Mouse (Mus musculus) kidney, postnatal 0 days (tissue): ENCODE data around the gene Tshr. TPM values are rescaled to one million over a fixed set of nuclear protein-coding genes. Genes with fewer than 3 reads are reported as not detected.

ENCODE experiments used
- ATAC-seq: fragments of 200-750 bp; cut with Nextera tagmentation; replicated peaks from 2 replicates; pipeline ENCODE4 v1.8.0; 2017; ENCODE audit warnings: low read depth, moderate number of reproducible peaks, moderate TSS enrichment, moderate library complexity; ENCODE audit not compliant: low FRiP score
- DNase-seq: peaks from one replicate; pipeline ENCODE4 v3.0.0-alpha.2; 2016; ENCODE audit warnings: low spot score
- H3K27ac ChIP-seq: fragments of 300-500 bp; sonication (generic); 2 replicates; pipeline ENCODE4 v1.5.1; 2014; ENCODE audit warnings: mild to moderate bottlenecking
- H3K27me3 ChIP-seq: fragments of 300-500 bp; sonication (generic); 2 replicates; pipeline ENCODE4 v1.6.1; 2014; ENCODE audit warnings: low read length, mixed read lengths; ENCODE audit not compliant: insufficient read depth
- H3K36me3 ChIP-seq: fragments of 300-500 bp; sonication (generic); 2 replicates; pipeline ENCODE4 v1.6.1; 2014; ENCODE audit warnings: low read length, mixed read lengths; ENCODE audit not compliant: insufficient read depth
- H3K4me1 ChIP-seq: fragments of 300-500 bp; sonication (generic); replicated peaks from 2 replicates; pipeline ENCODE4 v1.6.1; 2014; ENCODE audit warnings: antibody characterized with exemption, low read length, mixed read lengths; ENCODE audit not compliant: insufficient read depth
- H3K4me2 ChIP-seq: fragments of 300-500 bp; sonication (generic); 2 replicates; pipeline ENCODE4 v1.6.1; 2014; ENCODE audit warnings: mild to moderate bottlenecking, low read length, moderate library complexity, mixed read lengths
- H3K4me3 ChIP-seq: fragments of 300-500 bp; sonication (generic); replicated peaks from 2 replicates; pipeline ENCODE4 v1.5.1; 2014; ENCODE audit warnings: low read depth, low read length
- H3K9ac ChIP-seq: fragments of 300-500 bp; sonication (generic); 2 replicates; pipeline ENCODE4 v1.6.1; 2014; ENCODE audit warnings: low read depth, low read length
- H3K9me3 ChIP-seq: fragments of 300-500 bp; sonication (generic); replicated peaks from 2 replicates; pipeline ENCODE4 v1.6.1; 2016; ENCODE audit warnings: low read length, inconsistent platforms, mixed read lengths
- CTCF ChIP-seq: IDR thresholded peaks from 2 replicates; pipeline ENCODE4 v1.5.1; 2016; ENCODE audit warnings: antibody characterized with exemption, low read depth, mild to moderate bottlenecking, moderate library complexity
- WGBS: fragments of 180-500 bp; shearing (Covaris S2); extraction: QIAGEN DNeasy Blood & Tissue Kit; methylation state at CpG from one replicate; pipeline ENCODE4 v1.1.7; 2014; 5-methylcytosine and 5-hydroxymethylcytosine counted together
- polyA plus RNA-seq: library from polyadenylated mRNA; unstranded; fragments of >200 nt; fragmentation: Nextera tagmentation; extraction: Ambion mirVana; gene quantifications from 2 replicates; pipeline ENCODE4 v1.2.1, GENCODE M21; 2015

Tshr gene
- polyA plus RNA-seq, 1 experiment from 2014 or later = 1.6 TPM

- Histone ChIP-seq H3K27ac (peak overlapping the region; percentile 100), H3K9me3 (no peaks in the 10 kb centered on the region), H3K4me3 (peak overlapping the region; percentile 96), H3K4me1 (peaks cover 12% of the 10 kb centered on the region), H3K4me2 (peak overlapping the region; percentile 57), H3K27me3 (no peaks in the 10 kb centered on the region), H3K9ac (peak overlapping the region; percentile 100), H3K36me3 (no peaks in the 10 kb centered on the region)
- ATAC-seq = no peak
- WGBS = under 1% methylated on average over 73 of the region's 83 CpGs
- no peak for TF ChIP-seq CTCF
- DNase-seq = peak; percentile 68
Measured at GRCm38 (mm10) chr12:91588670-91589541, 204.5 kb downstream of the Tshr start.

- no peak for ATAC-seq
- Histone ChIP-seq H3K9me3 (no peaks in the 10 kb centered on the region), H3K4me2 (peak overlapping the region; percentile 57), H3K4me1 (peaks cover 12% of the 10 kb centered on the region), H3K36me3 (no peaks in the 10 kb centered on the region), H3K9ac (peak overlapping the region; percentile 100), H3K4me3 (peak overlapping the region; percentile 96), H3K27me3 (no peaks in the 10 kb centered on the region), H3K27ac (peak overlapping the region; percentile 100)
- TF ChIP-seq CTCF = no peak
- 0% methylated on average over 11 of the region's 11 CpGs for WGBS
- no peak for DNase-seq
Measured at GRCm38 (mm10) chr12:91589542-91589846, 205.1 kb downstream of the Tshr start.

GRCm38 (mm10) chr12:91589847-91590690 lies 205.7 kb downstream of the Tshr start, which contains the start of gene Gtf2a1:
Gene Gtf2a1, minus strand, starts transcription at chr12:91590487.
- no peaks in the 10 kb centered on the region for H3K9me3 ChIP-seq
- H3K36me3 ChIP-seq = no peaks in the 10 kb centered on the region
- under 1% methylated on average over 63 of the region's 99 CpGs for WGBS
- H3K4me1 ChIP-seq = peaks cover 12% of the 10 kb centered on the region
- peak within 1 kb of the TSS; percentile 100 for H3K27ac ChIP-seq
- peak within 1 kb of the TSS; percentile 96 for H3K4me3 ChIP-seq
- DNase-seq (peak; percentile 96), ATAC-seq (peak; percentile 89)
- TF ChIP-seq CTCF = no peak
- peak within 1 kb of the TSS; percentile 100 for H3K9ac ChIP-seq
- no peaks in the 10 kb centered on the region for H3K27me3 ChIP-seq
- H3K4me2 ChIP-seq = peak within 1 kb of the TSS; percentile 66

GRCm38 (mm10) chr12:91590716-91591115 lies 206.4 kb downstream of the Tshr start:
- Histone ChIP-seq H3K4me1 (peaks cover 12% of the 10 kb centered on the region), H3K27me3 (no peaks in the 10 kb centered on the region), H3K9ac (peak overlapping the region; percentile 70), H3K27ac (peak overlapping the region; percentile 100), H3K4me3 (peak overlapping the region; percentile 96), H3K4me2 (peak overlapping the region; percentile 66), H3K36me3 (no peaks in the 10 kb centered on the region), H3K9me3 (no peaks in the 10 kb centered on the region)
- no peak for TF ChIP-seq CTCF
- DNase-seq = peak; percentile 42
- WGBS = 27% methylated on average over 6 of the region's 6 CpGs
- ATAC-seq = no peak

- ATAC-seq = no peak
- DNase-seq = no peak
- H3K9me3 ChIP-seq = no peaks in the 10 kb centered on the region
- no peaks in the 10 kb centered on the region for H3K27me3 ChIP-seq
- no peak for TF ChIP-seq CTCF
- peak overlapping the region; percentile 100 for H3K27ac ChIP-seq
- H3K9ac ChIP-seq = peak overlapping the region; percentile 70; the same call in 1 of the 2 replicates
- H3K4me1 ChIP-seq = peaks cover 12% of the 10 kb centered on the region
- H3K36me3 ChIP-seq = no peaks in the 10 kb centered on the region
- peak overlapping the region; percentile 66; the same call in 1 of the 2 replicates for H3K4me2 ChIP-seq
- whole genome bisulfite sequencing = 90% methylated on average over 1 of the region's 1 CpGs
- H3K4me3 ChIP-seq = no peak overlapping the region
Measured at GRCm38 (mm10) chr12:91591191-91591590, 206.8 kb downstream of the Tshr start.

- no peak for TF ChIP-seq CTCF
- Histone ChIP-seq H3K36me3 (no peaks in the 10 kb centered on the region), H3K4me2 (no peak overlapping the region), H3K27ac (no peak overlapping the region), H3K27me3 (no peaks in the 10 kb centered on the region), H3K4me3 (no peak overlapping the region), H3K9ac (no peak overlapping the region), H3K4me1 (peaks cover 9% of the 10 kb centered on the region), H3K9me3 (no peaks in the 10 kb centered on the region)
- ATAC-seq (no peak), DNase-seq (peak; percentile 10)
- 68% methylated on average over 3 of the region's 3 CpGs for WGBS
Measured at GRCm38 (mm10) chr12:91592128-91592527, 207.8 kb downstream of the Tshr start.

Other genes with a start within 250 kb of the Tshr start
- gene Cep128, start 154 bp upstream of the Tshr start, polyA plus RNA-seq = 2.9 and 4.4 TPM in 2 replicates
- 29.5 and 34.2 TPM in 2 replicates for gene Gtf2a1, start 205.9 kb downstream of the Tshr start, polyA plus RNA-seq